Mouse (Mus musculus) layer of hippocampus, postnatal 36 days (tissue): ENCODE results near the gene Cct5. TPM values are rescaled to one million over a fixed set of nuclear protein-coding genes. Genes with fewer than 3 reads are reported as not detected.

Experiments
- DNase-seq, 2 experiments: peaks; one replicate each; pipeline ENCODE4 v3.0.0; 2022
- total RNA-seq, 2 experiments: library from RNA; stranded (reverse); gene quantifications; 2 replicates each; pipeline ENCODE4 v1.2.3; 2021

Cct5 gene
- total RNA-seq, 2 experiments from 2014 or later: 246 to 254 TPM

DNA sequence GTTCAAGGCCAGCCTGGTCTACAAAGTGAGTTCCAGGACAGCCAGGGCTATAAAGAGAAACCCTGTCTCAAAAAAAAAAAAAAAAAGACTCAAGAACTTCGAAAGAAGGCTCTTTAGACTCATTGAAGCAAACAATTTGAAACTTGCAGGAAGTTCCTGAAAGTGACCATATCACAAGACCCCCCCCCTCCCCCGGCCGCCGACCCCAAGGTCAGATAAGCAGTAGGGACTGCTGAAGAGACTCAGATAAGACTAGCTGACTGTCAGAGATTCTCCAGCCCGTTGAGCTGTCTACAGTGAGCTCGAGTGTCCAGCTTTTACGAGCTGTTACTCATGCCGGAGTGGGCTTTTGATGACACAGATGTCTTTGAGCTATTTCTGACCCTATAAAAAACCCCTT lies 38.8 kb downstream of the Cct5 start:
- DNase-seq: no peak

DNA sequence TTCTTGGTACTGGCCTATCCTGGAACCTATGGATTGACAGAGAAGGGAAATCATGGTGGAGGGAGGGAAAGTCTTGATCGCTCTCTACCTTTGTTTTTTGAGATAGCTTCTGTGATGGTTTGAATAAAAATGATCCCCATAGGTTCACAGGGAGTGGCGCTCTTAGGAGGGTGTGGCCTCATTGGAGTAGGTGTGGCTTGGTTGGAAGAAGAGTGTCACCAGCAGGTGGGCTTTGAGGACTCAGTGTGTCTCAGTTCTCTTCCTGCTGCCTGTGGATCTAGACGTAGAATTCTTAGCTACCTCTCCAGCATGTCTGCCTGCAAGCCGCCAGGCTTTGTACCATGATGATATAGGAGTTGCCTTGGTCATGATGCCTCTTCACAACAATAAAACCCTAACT lies 39.6 kb downstream of the Cct5 start:
- DNase-seq: no peak

DNA sequence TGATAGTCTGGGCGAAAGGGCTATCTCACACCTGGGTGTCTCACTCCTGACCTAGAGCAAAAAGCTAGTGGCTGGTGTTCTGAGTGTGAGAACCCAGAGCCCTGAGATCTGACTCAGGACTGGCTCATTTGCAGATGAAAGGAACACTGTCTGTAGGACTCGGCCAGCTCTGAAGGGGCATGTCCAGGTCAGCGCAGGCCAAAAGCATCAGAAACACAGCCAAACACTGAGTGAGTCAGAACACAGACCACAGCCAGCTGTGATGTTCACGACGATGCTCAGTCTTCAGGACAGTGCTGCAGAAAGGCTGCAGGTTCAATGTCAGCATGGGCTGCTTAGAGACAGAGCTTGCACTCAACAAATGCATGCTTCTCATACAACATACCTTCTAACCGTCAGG lies 40.2 kb downstream of the Cct5 start:
- DNase-seq: no peak

DNA sequence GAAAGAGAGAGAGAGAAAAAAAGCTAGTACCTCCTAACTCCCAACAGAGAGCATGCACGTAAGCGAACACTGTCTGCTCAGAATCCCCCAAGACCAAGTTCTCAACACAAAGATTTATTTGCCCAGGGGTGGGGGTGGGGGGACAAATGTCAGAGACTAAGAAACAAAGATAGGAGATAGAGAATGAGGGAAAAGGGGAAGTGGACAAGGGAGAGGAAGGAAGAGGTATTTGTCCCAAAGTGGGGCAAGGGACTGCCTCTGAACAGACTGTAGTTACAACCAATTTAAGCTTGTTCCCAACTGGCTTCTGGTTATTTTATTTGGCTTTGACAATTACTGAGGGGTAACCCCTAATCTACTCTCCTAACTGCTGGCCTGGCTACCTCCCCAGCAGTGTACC lies 46.7 kb downstream of the Cct5 start:
- no peak for DNase-seq

DNA sequence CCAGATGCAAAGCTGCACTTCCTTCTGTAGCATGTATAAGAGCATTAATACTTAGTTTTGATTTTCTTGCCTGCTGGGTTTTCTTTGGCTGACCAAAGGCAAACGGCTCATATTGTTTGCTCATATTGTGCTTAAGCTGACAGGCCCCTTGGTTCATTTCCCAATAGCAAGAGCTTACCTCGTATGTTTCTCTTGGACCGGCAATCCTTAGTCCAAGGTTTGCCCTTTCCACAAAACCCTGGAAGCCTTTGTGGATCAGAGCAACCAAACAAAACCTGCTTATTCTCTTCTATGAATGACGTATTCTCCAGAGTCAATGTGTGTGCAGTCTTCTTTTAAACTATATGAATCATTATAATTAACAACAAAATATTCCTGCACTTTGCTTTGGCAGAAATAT lies 51.2 kb downstream of the Cct5 start:
- DNase-seq: no peak

DNA sequence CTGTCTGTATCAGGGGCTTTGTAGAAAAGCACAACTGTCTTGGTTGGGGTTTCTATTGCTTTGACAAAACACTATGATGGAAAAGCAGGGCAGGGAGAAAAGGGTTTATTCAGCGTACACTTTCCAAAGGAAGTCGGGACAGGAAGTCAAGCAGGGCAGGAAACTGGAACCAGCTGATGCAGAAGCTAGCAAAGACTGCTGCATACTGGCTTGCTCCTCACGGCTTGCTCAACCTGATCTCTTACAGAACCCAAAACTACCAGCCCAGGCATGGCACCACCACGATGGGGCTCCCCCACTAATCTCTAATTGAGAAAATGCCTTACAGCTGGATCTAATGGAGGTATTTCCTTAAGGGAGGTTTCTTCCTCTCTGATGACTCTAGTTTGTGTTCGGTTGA lies 54.2 kb downstream of the Cct5 start:
- DNase-seq: no peak

DNA sequence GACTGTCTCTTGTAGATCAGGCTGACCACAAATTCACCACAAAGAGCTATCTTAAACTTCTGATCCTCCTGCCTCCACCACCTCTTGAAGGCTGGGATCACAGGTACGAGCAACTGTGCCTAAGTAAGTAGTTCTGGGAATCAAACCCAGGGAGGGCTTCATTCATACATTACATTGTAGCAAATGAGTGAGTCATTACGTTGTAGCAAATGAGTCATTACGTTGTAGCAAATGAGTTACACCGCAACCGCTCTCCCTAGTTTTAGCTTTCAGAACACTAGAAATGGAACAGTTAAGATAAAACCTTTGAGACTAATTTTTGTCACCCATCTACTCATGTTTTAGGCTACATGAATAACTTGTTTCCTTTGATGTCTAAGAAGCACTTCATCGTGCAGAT lies 55.3 kb downstream of the Cct5 start:
- DNase-seq: no peak

DNA sequence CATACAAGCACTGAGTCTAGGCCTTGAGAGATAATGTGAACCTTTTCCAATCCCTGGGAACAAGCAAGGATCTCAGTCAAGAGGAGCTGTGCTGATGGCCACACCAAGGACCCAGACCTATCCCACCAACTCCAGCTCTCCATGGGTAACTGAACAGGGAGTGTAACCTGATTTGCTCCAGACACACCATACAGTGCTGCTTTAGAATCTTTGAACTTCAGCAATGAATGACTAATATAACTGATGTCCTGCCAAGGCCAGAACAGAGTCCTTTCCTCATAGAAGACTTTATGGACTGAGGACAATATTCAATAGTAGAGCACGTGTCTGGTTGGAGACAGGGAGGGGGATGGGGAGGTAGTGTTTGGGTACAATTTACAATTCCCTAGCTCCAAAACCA lies 56.5 kb downstream of the Cct5 start:
- no peak for DNase-seq

DNA sequence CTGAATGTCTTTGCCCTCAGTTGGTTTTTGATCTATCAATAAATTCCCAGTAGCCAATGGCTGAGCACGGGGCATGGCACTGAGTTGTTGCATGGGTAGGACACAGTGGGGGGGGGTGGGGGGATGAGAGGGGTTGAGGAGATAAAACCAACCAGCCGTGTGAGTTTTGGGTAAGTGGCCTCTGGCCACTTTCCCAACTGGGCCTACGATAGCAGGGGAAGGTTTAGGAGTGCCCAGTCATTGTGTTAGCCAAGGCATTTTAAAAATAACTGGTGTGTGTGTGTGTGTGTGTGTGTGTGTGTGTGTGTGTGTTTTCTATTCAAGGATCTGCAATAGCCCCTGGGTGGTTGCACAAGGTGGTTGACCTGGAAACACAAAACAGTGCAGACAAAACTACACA lies 58.4 kb downstream of the Cct5 start:
- DNase-seq: no peak

DNA sequence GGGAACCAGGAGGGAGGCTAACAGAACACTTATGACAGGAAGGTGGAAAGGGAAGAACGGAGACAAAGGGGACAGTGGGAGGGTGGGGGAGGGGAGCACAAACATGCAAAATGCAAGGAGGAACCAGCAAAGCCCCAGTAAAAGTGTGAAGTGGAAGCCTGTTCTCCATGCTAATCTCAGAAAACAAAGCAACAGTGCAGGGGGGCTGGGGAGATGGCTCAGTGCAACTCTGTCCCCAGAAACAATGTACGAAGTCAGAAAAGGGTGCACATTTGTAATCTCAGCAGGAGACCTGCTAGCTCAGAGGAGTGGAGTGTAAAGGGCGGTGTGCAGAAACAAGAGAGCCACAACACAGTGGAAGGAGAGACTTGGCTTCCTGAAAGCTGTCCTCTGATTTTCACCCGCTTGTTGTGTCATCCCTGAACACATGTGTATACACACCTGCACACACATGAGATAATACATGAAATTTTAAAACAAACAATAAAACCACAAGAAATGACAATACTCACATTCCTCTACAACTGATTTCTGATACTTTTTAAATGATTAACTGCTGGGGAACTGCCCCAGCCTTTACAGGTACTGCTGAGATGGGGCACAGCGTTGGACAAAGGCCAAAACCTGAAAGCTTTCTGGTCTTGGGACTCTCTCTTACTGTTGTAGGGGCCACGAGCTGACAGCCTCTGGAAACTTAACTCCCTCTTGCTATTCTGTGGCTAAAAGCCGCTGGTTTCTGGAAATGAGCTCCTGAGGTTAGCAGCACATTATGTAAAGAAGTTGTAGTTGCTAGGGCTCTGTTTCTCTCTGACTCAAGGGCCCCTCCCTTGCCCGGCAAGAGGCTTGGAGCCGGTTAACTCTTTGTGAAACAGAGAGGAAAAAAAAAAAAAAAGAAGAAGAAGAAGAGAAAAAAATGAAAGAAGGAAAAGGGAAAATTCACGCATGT lies 59.3 kb downstream of the Cct5 start:
- no peak for DNase-seq

Other genes with a start within 250 kb of the Cct5 start
- 10 to 100 TPM; 53.2 to 54.2 TPM for gene Ankrd33b, start 234.1 kb downstream of the Cct5 start, total RNA-seq
- 1 to 10 TPM in 1 of 2 experiments, under 1 TPM in 1; 0.50 to 1.1 TPM for gene Ropn1l, start 148.1 kb downstream of the Cct5 start, total RNA-seq
- 100 to 1,000 TPM; 183 to 187 TPM for gene March6, start 70.8 kb downstream of the Cct5 start, total RNA-seq
- 10 to 100 TPM; 10.6 to 11.8 TPM for gene Cmbl, start 36.4 kb downstream of the Cct5 start, total RNA-seq
- 10 to 100 TPM; 12.3 to 13.2 TPM for gene Fam173b, start within 50 bp of the Cct5 start, total RNA-seq